Mouse (Mus musculus): ENCODE data around the gene Olfr808. TPM values are rescaled to one million over a fixed set of nuclear protein-coding genes. Genes with fewer than 3 reads are reported as not detected.

The Olfr808 gene
- polyA plus RNA-seq, 1 experiment from 2014 or later: not detected

Small RNAs within 50 kb of the gene (microRNA-seq; reads per million reads assigned to microRNA genes)
- not detected for gene Gm24485

Other genes with a start within 250 kb of the Olfr808 start
- not detected in 2 replicates for gene Olfr791, start 243.7 kb upstream of the Olfr808 start, polyA plus RNA-seq (2015; fragmentation: Nextera tagmentation; extraction: Ambion mirVana)
- gene Olfr792, start 226.3 kb upstream of the Olfr808 start, polyA plus RNA-seq (2015; fragmentation: Nextera tagmentation; extraction: Ambion mirVana): not detected in 2 replicates
- not detected in 2 replicates for gene Olfr794, start 197.8 kb upstream of the Olfr808 start, polyA plus RNA-seq (2015; fragmentation: Nextera tagmentation; extraction: Ambion mirVana)
- not detected in 2 replicates for gene Olfr796, start 152.9 kb upstream of the Olfr808 start, polyA plus RNA-seq (2015; fragmentation: Nextera tagmentation; extraction: Ambion mirVana)
- gene Olfr798, start 137.5 kb upstream of the Olfr808 start, polyA plus RNA-seq (2015; fragmentation: Nextera tagmentation; extraction: Ambion mirVana): not detected in 2 replicates
- not detected in 2 replicates for gene Olfr799, start 128.0 kb upstream of the Olfr808 start, polyA plus RNA-seq (2015; fragmentation: Nextera tagmentation; extraction: Ambion mirVana)
- gene Olfr800, start 107.8 kb upstream of the Olfr808 start, polyA plus RNA-seq (2015; fragmentation: Nextera tagmentation; extraction: Ambion mirVana): not detected in 2 replicates
- not detected in 2 replicates for gene Olfr801, start 91.6 kb upstream of the Olfr808 start, polyA plus RNA-seq (2015; fragmentation: Nextera tagmentation; extraction: Ambion mirVana)
- gene Olfr802, start 77.3 kb upstream of the Olfr808 start, polyA plus RNA-seq (2015; fragmentation: Nextera tagmentation; extraction: Ambion mirVana): not detected in 2 replicates
- not detected in 2 replicates for gene Olfr803, start 71.2 kb upstream of the Olfr808 start, polyA plus RNA-seq (2015; fragmentation: Nextera tagmentation; extraction: Ambion mirVana)
- gene Olfr804, start 62.3 kb upstream of the Olfr808 start, polyA plus RNA-seq (2015; fragmentation: Nextera tagmentation; extraction: Ambion mirVana): not detected in 2 replicates
- gene Olfr805, start 36.1 kb upstream of the Olfr808 start, polyA plus RNA-seq (2015; fragmentation: Nextera tagmentation; extraction: Ambion mirVana): not detected in 2 replicates
- gene Olfr806, start 23.6 kb upstream of the Olfr808 start, polyA plus RNA-seq (2015; fragmentation: Nextera tagmentation; extraction: Ambion mirVana): not detected in 2 replicates
- not detected in 2 replicates for gene Olfr807, start 7.7 kb upstream of the Olfr808 start, polyA plus RNA-seq (2015; fragmentation: Nextera tagmentation; extraction: Ambion mirVana)
- not detected in 2 replicates for gene Olfr809, start 9.2 kb downstream of the Olfr808 start, polyA plus RNA-seq (2015; fragmentation: Nextera tagmentation; extraction: Ambion mirVana)
- not detected in 2 replicates for gene Olfr810, start 29.4 kb downstream of the Olfr808 start, polyA plus RNA-seq (2015; fragmentation: Nextera tagmentation; extraction: Ambion mirVana)
- gene Olfr811, start 38.9 kb downstream of the Olfr808 start, polyA plus RNA-seq (2015; fragmentation: Nextera tagmentation; extraction: Ambion mirVana): not detected in 2 replicates
- gene Olfr812, start 80.6 kb downstream of the Olfr808 start, polyA plus RNA-seq (2015; fragmentation: Nextera tagmentation; extraction: Ambion mirVana): not detected in 2 replicates
- gene Olfr813, start 89.9 kb downstream of the Olfr808 start, polyA plus RNA-seq (2015; fragmentation: Nextera tagmentation; extraction: Ambion mirVana): not detected in 2 replicates
- not detected in 2 replicates for gene Olfr814, start 114.4 kb downstream of the Olfr808 start, polyA plus RNA-seq (2015; fragmentation: Nextera tagmentation; extraction: Ambion mirVana)
- gene Olfr815, start 140.4 kb downstream of the Olfr808 start, polyA plus RNA-seq (2015; fragmentation: Nextera tagmentation; extraction: Ambion mirVana): not detected in 2 replicates
- gene Olfr816, start 150.1 kb downstream of the Olfr808 start, polyA plus RNA-seq (2015; fragmentation: Nextera tagmentation; extraction: Ambion mirVana): not detected in 2 replicates
- not detected in 2 replicates for gene Olfr818, start 183.6 kb downstream of the Olfr808 start, polyA plus RNA-seq (2015; fragmentation: Nextera tagmentation; extraction: Ambion mirVana)
- gene Olfr819, start 201.8 kb downstream of the Olfr808 start, polyA plus RNA-seq (2015; fragmentation: Nextera tagmentation; extraction: Ambion mirVana): not detected in 2 replicates
- gene Olfr247, start 210.7 kb downstream of the Olfr808 start, polyA plus RNA-seq (2015; fragmentation: Nextera tagmentation; extraction: Ambion mirVana): not detected in 2 replicates
- gene Gm10310, start 219.6 kb downstream of the Olfr808 start, polyA plus RNA-seq (2015; fragmentation: Nextera tagmentation; extraction: Ambion mirVana): not detected in 2 replicates
- gene Olfr820, start 247.1 kb downstream of the Olfr808 start, polyA plus RNA-seq (2015; fragmentation: Nextera tagmentation; extraction: Ambion mirVana): not detected in 2 replicates

Measured in intestine, embryonic 16.5 days (tissue).